Mouse (Mus musculus) limb, embryonic 13.5 days (tissue): ENCODE measurements at regions not wholly inside any gene's neighbourhood (a gene's known extent, or its start where the extent isn't known, plus 50 kb on each side); places are given as distances from the start of the nearest gene placed in this dataset.

Source experiments
- ATAC-seq: fragments of 200-750 bp; cut with Nextera tagmentation; 2 replicates; pipeline ENCODE4 v1.8.0; 2017; ENCODE audit warnings: low read depth, moderate number of reproducible peaks, moderate TSS enrichment; ENCODE audit not compliant: low FRiP score
- H3K27ac ChIP-seq: fragments of 300-500 bp; sonication (generic); 2 replicates; pipeline ENCODE4 v1.5.1; 2015; ENCODE audit warnings: inconsistent platforms, mild to moderate bottlenecking, moderate library complexity
- H3K27me3 ChIP-seq: fragments of 300-500 bp; sonication (generic); 2 replicates; pipeline ENCODE4 v1.6.1; 2015; ENCODE audit warnings: mild to moderate bottlenecking, inconsistent platforms
- H3K36me3 ChIP-seq: fragments of 300-500 bp; sonication (generic); 2 replicates; pipeline ENCODE4 v1.6.1; 2015; ENCODE audit warnings: inconsistent platforms, mild to moderate bottlenecking, moderate library complexity
- H3K4me1 ChIP-seq: fragments of 300-500 bp; sonication (generic); 2 replicates; pipeline ENCODE4 v1.6.1; 2015; ENCODE audit warnings: inconsistent platforms
- H3K4me2 ChIP-seq: fragments of 300-500 bp; sonication (generic); replicated peaks from 2 replicates; pipeline ENCODE4 v1.6.1; 2015; ENCODE audit warnings: inconsistent platforms, mild to moderate bottlenecking, moderate library complexity
- H3K4me3 ChIP-seq: fragments of 300-500 bp; sonication (generic); 2 replicates; pipeline ENCODE4 v1.5.1; 2015; ENCODE audit warnings: moderate library complexity, mild to moderate bottlenecking, inconsistent platforms
- H3K9ac ChIP-seq: fragments of 300-500 bp; sonication (generic); 2 replicates; pipeline ENCODE4 v1.6.1; 2015; ENCODE audit warnings: mild to moderate bottlenecking, inconsistent platforms
- H3K9me3 ChIP-seq: fragments of 300-500 bp; sonication (generic); 2 replicates; pipeline ENCODE4 v1.6.1; 2016; ENCODE audit warnings: inconsistent platforms
- WGBS: fragments of 180-500 bp; shearing (Covaris S2); methylation state at CpG from one replicate; pipeline ENCODE4 v1.1.7; 2015; 5-methylcytosine and 5-hydroxymethylcytosine counted together

- H3K9ac ChIP-seq, result no peak overlapping the region
- WGBS, result 53% methylated on average over 7 of the region's 7 CpGs
- H3K27me3 ChIP-seq, result peaks cover 67% of the 10 kb centered on the region
- no peak overlapping the region for H3K4me2 ChIP-seq
- no peaks in the 10 kb centered on the region for H3K9me3 ChIP-seq
- ATAC-seq, result 0 out of 2 replicates have a peak, but pooled peaks have one; percentile 26
- no peaks in the 10 kb centered on the region for H3K36me3 ChIP-seq
- H3K27ac ChIP-seq, result no peak overlapping the region
- peaks cover 4% of the 10 kb centered on the region; the same call in 1 of the 2 replicates for H3K4me1 ChIP-seq
- no peak overlapping the region for H3K4me3 ChIP-seq
Measured at GRCm38 (mm10) chrX:99225111-99225752, 89.3 kb downstream of the Efnb1 start.

GRCm38 (mm10) chrX:99222017-99222416, 86.1 kb downstream of the Efnb1 start:
- peaks cover 77% of the 10 kb centered on the region for H3K27me3 ChIP-seq
- peaks cover 15% of the 10 kb centered on the region for H3K4me1 ChIP-seq
- no peak for ATAC-seq
- H3K9me3 ChIP-seq, result no peaks in the 10 kb centered on the region
- no peak overlapping the region for H3K27ac ChIP-seq
- 68% methylated on average over 5 of the region's 5 CpGs for WGBS
- no peaks in the 10 kb centered on the region for H3K36me3 ChIP-seq
- no peak overlapping the region for H3K4me3 ChIP-seq
- no peak overlapping the region for H3K9ac ChIP-seq
- no peak overlapping the region for H3K4me2 ChIP-seq

DNA sequence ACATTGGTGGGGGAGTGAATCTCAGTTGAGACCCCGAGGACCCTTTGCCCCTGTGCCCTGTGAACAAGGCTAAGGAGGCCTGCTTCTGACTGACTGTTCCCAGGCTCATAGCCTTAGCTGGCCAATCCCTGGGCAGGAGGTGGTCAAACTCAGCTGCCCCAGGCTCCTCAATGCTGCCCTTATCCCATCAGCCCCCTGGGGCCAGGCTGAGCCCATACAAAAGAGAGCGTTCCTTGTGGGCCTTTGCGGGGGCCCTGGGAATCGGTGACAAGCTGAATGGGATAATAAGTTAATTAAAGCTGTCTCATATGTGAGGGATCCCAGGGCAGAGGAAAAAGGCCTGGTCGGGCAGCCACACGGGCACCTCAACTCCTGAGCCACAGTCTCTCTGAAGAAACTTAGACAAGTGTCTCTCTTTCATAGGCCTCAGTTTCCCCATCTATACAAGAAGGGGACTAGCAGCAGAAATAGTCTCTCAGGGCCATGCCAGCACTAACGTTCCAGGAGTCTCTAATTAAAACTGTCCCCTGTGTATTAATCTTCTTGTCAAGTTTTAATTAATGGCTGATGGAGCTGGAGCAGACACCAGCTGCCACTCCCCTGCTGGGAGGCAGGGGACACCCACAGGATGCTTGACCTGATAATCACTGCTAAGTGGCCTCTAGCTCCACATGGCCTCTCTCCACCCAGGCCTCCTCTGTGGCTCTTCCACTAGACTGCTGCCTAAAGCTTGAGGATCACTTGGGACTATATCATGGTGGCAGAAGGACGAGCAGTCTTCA, 84.9 kb downstream of the Efnb1 start:
- peaks cover 21% of the 10 kb centered on the region for H3K4me1 ChIP-seq
- 40% methylated on average over 8 of the region's 8 CpGs for WGBS
- H3K36me3 ChIP-seq, result no peaks in the 10 kb centered on the region
- H3K4me3 ChIP-seq, result no peak overlapping the region
- ATAC-seq, result no peak
- H3K27ac ChIP-seq, result no peak overlapping the region
- H3K9me3 ChIP-seq, result no peaks in the 10 kb centered on the region
- no peak overlapping the region for H3K4me2 ChIP-seq
- no peak overlapping the region for H3K9ac ChIP-seq
- peaks cover 78% of the 10 kb centered on the region for H3K27me3 ChIP-seq

- no peak overlapping the region for H3K9ac ChIP-seq
- peaks cover 38% of the 10 kb centered on the region for H3K4me1 ChIP-seq
- peaks cover 76% of the 10 kb centered on the region for H3K27me3 ChIP-seq
- H3K36me3 ChIP-seq, result no peaks in the 10 kb centered on the region
- H3K4me3 ChIP-seq, result no peak overlapping the region
- 0 out of 2 replicates have a peak overlapping the region, but pooled peaks have one; percentile 9 for H3K4me2 ChIP-seq
- 25% methylated on average over 7 of the region's 7 CpGs for WGBS
- H3K27ac ChIP-seq, result peak overlapping the region; percentile 28
- ATAC-seq, result peak; percentile 49
- H3K9me3 ChIP-seq, result no peaks in the 10 kb centered on the region
Measured at GRCm38 (mm10) chrX:99218213-99218612, 82.3 kb downstream of the Efnb1 start.

DNA sequence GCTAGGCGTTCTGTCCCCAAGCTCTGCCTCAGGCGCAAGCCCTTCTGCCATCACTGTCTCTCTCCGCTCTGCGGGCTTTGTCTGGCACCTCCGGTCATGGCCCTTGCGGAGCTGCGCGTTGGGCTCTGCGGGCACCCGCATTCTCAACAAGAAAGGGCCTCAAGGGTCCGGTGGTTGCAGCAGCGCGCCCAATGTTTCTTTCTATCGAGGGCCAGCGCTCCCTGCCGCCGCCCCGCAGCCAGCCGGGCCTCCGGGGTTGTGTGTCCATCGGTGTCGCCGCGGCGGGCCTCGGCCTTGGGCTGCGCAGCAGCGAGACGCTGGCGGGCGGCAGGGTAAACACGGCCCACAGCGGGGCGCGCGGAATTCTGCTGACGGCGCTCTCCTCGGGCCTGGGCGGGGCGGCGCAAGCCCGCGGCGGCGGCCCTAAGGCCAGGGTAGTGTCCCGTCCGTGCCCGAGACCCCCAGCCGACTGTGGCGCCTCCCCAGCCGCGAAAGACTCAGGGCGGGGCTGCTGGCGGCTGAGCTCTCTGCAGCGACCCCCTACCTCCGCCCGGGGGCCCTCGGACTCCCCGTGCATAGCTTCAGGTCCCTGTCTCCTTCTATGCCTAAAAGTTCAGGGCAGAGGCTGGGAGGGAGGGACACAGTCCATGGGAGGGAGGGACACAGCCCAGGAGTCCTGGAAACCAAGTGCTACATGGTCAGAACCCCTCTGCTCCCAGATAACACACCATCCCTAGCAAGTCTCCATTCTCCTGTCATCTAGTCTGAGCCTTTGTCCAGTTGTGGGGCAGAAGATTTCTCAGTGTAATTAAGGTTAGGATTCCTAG, 80.9 kb downstream of the Efnb1 start:
- peak overlapping the region; percentile 68 for H3K9ac ChIP-seq
- H3K27me3 ChIP-seq, result peaks cover 81% of the 10 kb centered on the region
- no peaks in the 10 kb centered on the region for H3K36me3 ChIP-seq
- H3K4me3 ChIP-seq, result peak overlapping the region; percentile 40
- H3K4me2 ChIP-seq, result peak overlapping the region; percentile 66
- no peaks in the 10 kb centered on the region for H3K9me3 ChIP-seq
- WGBS, result 17% methylated on average over 49 of the region's 60 CpGs
- peak; percentile 46; the same call in 1 of the 2 replicates for ATAC-seq
- peaks cover 39% of the 10 kb centered on the region for H3K4me1 ChIP-seq
- H3K27ac ChIP-seq, result peak overlapping the region; percentile 52; the same call in 1 of the 2 replicates

- H3K27ac ChIP-seq, result no peak overlapping the region
- no peak overlapping the region for H3K9ac ChIP-seq
- no peaks in the 10 kb centered on the region for H3K36me3 ChIP-seq
- H3K9me3 ChIP-seq, result no peaks in the 10 kb centered on the region
- H3K4me3 ChIP-seq, result no peak overlapping the region
- H3K4me1 ChIP-seq, result peaks cover 39% of the 10 kb centered on the region
- H3K27me3 ChIP-seq, result peaks cover 79% of the 10 kb centered on the region
- ATAC-seq, result no peak
- 58% methylated on average over 5 of the region's 5 CpGs for WGBS
- H3K4me2 ChIP-seq, result peak overlapping the region; percentile 66
Measured at GRCm38 (mm10) chrX:99215931-99216330, 80.0 kb downstream of the Efnb1 start.

GRCm38 (mm10) chrX:99215111-99215510, 79.2 kb downstream of the Efnb1 start:
- Histone ChIP-seq H3K27me3 (peaks cover 75% of the 10 kb centered on the region), H3K4me1 (peaks cover 39% of the 10 kb centered on the region), H3K9me3 (no peaks in the 10 kb centered on the region), H3K36me3 (no peaks in the 10 kb centered on the region), H3K4me3 (no peak overlapping the region), H3K9ac (no peak overlapping the region), H3K27ac (no peak overlapping the region), H3K4me2 (no peak overlapping the region)
- no peak for ATAC-seq
- 55% methylated on average over 6 of the region's 7 CpGs for WGBS

DNA sequence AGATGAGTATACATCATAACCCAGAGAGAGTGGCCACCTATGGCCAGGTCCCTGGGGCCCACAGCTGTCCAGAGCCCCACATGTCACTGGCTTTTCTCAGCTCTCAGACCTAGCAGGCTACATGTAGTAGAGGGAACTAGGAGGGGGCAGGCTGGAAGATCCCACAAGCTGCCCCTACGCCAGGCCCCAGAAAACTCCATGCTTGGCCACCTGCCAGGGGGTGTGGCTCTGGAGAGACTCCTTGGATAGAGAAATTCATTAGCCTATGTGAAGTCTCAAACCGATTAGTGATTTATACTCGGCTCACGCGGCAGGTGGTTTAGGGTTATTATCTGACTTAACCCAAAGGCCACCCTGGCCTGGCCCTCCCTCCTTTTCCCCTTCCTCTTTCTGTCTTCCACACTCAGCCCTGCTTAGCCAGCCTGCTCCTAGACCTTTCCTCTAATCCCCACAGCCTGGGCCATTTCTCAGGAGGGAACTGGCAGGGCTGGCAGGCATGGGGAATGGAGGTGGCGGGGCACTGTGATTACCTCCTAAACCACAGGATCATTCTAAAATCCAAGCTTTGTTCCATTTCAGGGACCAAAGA, 77.7 kb downstream of the Efnb1 start:
- Histone ChIP-seq H3K4me2 (no peak overlapping the region), H3K27me3 (peaks cover 74% of the 10 kb centered on the region), H3K36me3 (no peaks in the 10 kb centered on the region), H3K27ac (no peak overlapping the region), H3K4me3 (no peak overlapping the region), H3K4me1 (peaks cover 39% of the 10 kb centered on the region), H3K9me3 (no peaks in the 10 kb centered on the region), H3K9ac (no peak overlapping the region)
- no peak; the same call in 1 of the 2 replicates for ATAC-seq
- 47% methylated on average over 6 of the region's 6 CpGs for WGBS

- no peak for ATAC-seq
- Histone ChIP-seq H3K36me3 (no peaks in the 10 kb centered on the region), H3K27ac (no peak overlapping the region), H3K4me3 (no peak overlapping the region), H3K9me3 (no peaks in the 10 kb centered on the region), H3K4me1 (peaks cover 22% of the 10 kb centered on the region), H3K4me2 (no peak overlapping the region), H3K9ac (no peak overlapping the region), H3K27me3 (peaks cover 46% of the 10 kb centered on the region)
- 78% methylated on average over 6 of the region's 6 CpGs for whole genome bisulfite sequencing
Measured at GRCm38 (mm10) chrX:99204077-99204476, 68.1 kb downstream of the Efnb1 start.

- H3K36me3 ChIP-seq, result no peaks in the 10 kb centered on the region
- no peaks in the 10 kb centered on the region for H3K9me3 ChIP-seq
- H3K9ac ChIP-seq, result no peak overlapping the region
- no peak overlapping the region for H3K4me2 ChIP-seq
- peaks cover 38% of the 10 kb centered on the region for H3K4me1 ChIP-seq
- WGBS, result 57% methylated on average over 7 of the region's 7 CpGs
- H3K4me3 ChIP-seq, result no peak overlapping the region
- ATAC-seq, result no peak
- no peak overlapping the region for H3K27ac ChIP-seq
- H3K27me3 ChIP-seq, result peaks cover 39% of the 10 kb centered on the region; the same call in 1 of the 2 replicates
Measured at GRCm38 (mm10) chrX:99201081-99201480, 65.2 kb downstream of the Efnb1 start.

DNA sequence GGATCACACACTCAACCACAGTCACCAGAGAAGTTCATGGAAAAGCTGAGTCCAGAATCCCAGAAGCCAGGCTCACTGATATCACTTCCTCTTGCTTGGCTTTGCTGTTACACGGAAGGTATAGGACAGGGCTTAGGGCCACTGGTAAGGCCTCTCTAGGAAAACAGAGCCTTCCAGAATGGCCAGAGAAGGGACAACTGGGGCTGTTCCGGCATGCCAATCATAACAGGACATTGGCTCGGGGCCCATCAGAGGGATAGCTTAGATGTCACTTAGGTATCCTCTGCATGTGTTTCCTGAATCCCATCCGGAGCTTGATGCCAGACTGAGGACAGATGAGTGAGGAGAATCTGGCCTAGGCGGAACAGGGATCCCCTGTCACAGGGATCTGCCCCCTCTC, 63.7 kb downstream of the Efnb1 start:
- Histone ChIP-seq H3K36me3 (no peaks in the 10 kb centered on the region), H3K9me3 (no peaks in the 10 kb centered on the region), H3K9ac (peak overlapping the region; percentile 50; the same call in 1 of the 2 replicates), H3K4me3 (no peak overlapping the region), H3K4me2 (peak overlapping the region; percentile 53; the same call in 1 of the 2 replicates), H3K27ac (peak overlapping the region; percentile 85; the same call in 1 of the 2 replicates), H3K27me3 (peaks cover 42% of the 10 kb centered on the region; the same call in 1 of the 2 replicates), H3K4me1 (peaks cover 38% of the 10 kb centered on the region)
- no peak for ATAC-seq
- WGBS, result 58% methylated on average over 5 of the region's 5 CpGs
